Mouse (Mus musculus): ENCODE measurements around the gene 2310030G06Rik.

DNA sequence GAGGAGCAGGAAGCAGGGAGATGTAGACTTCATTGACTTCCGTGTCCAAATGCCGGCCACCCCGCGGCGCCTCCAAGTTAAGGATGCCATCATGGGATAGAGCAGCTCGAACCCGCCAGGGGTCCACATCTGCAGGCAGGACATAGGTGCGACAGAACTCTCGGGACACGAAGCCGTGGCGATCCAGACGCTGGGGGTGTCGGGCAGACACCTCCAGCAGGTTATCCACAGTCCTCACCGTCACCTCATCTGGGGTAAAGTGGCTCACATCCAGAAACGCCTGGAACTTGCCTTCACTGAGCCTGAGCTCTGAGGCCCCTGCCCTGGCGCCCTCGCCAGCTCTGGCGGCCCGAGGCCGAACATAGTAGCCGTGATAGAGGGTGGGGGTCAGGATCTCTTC is 5.0 kb upstream of the 2310030G06Rik start, which contains the start of gene Cryab:
- TF ChIP-seq CTCF (IDR thresholded peaks at IDR 0.05; ENCODE audit: extremely low read depth, insufficient read length, insufficient replicate concordance, low read depth, low read length): no peak
- TF ChIP-seq POLR2A (IDR thresholded peaks at IDR 0.05; ENCODE audit: low read depth, low read length): no peak

All from small intestine, adult 2 months (tissue).